Mouse (Mus musculus): ENCODE data around the gene Scgb1b15. TPM values are rescaled to one million over a fixed set of nuclear protein-coding genes. Genes with fewer than 3 reads are reported as not detected.
"Not testable (repeated sequence)": the region's sequence is repeated elsewhere in the genome, so short reads cannot be mapped to it uniquely, and the experiment has no call there.

Scgb1b15 gene
- total RNA-seq (2021), result not detected
- long read RNA-seq, experiment 1, result 0 reads
- long read RNA-seq, experiment 2, result 0 reads

GRCm38 (mm10) chr7:32836254-32836653, at the start of gene Scgb1b15:
Gene Scgb1b15 (plus strand): TSS chr7:32836554.
- not testable (repeated sequence) for DNase-seq (ENCODE audit: low spot score)

- DNase-seq (ENCODE audit: low spot score), result not testable (repeated sequence)
Observed at GRCm38 (mm10) chr7:32829562-32829961, 6.8 kb upstream of the Scgb1b15 start, which contains the start of gene Scgb2b15. Gene Scgb2b15 (minus strand): TSS chr7:32829662.

Other genes with a start within 250 kb of the Scgb1b15 start
- not detected for gene Scgb2b15, start 6.9 kb upstream of the Scgb1b15 start, total RNA-seq (2021)
- not detected for gene Scgb2b17, start 220.0 kb downstream of the Scgb1b15 start, total RNA-seq (2021)
- gene Scgb1b17, start 226.9 kb downstream of the Scgb1b15 start, total RNA-seq (2021), result not detected

Data from gastrocnemius, adult 18-20 months (tissue).